Mouse (Mus musculus) layer of hippocampus, adult 18-20 months (tissue): ENCODE measurements around the gene Pilrb1. TPM values are rescaled to one million over a fixed set of nuclear protein-coding genes. Genes with fewer than 3 reads are reported as not detected.

Experiments used
- DNase-seq, 2 experiments: peaks; one replicate each; pipeline ENCODE4 v3.0.0; 2022; ENCODE audit warnings: low spot score in 2 of 2
- total RNA-seq, 2 experiments: library from RNA; stranded (reverse); gene quantifications; 2 replicates each; pipeline ENCODE4 v1.2.3; 2021

Gene Pilrb1
- total RNA-seq, 2 experiments from 2014 or later: not detected

DNA sequence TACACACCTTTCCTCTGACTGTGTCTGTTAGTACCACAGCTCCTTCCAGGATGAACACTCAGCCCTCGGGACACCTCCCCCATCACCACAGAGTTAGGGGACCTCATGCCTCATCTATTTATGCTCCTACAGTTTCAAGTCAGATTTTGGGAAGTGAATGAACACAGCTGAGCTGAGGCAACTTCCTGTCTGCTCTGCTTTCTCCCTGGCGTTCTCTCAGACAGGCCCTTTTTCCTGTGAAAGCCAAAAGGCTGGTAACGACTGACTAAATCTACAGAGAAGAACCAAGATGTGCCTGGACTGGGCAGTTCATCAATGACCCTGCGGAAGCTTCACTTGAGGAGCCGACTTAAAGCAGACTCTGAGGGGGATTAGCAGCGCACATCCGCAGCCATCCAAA, 27.7 kb downstream of the Pilrb1 start:
- DNase-seq: no peak

GRCm38 (mm10) chr5:137828694-137829093, 29.2 kb downstream of the Pilrb1 start:
- no peak for DNase-seq

- DNase-seq: no peak
These were observed 31.5 kb downstream of the Pilrb1 start for GRCm38 (mm10) chr5:137826421-137826820.

- DNase-seq: no peak
These were observed 31.9 kb downstream of the Pilrb1 start for GRCm38 (mm10) chr5:137825971-137826370.

- DNase-seq: no peak
These were observed 32.9 kb downstream of the Pilrb1 start for GRCm38 (mm10) chr5:137825030-137825429.

DNA sequence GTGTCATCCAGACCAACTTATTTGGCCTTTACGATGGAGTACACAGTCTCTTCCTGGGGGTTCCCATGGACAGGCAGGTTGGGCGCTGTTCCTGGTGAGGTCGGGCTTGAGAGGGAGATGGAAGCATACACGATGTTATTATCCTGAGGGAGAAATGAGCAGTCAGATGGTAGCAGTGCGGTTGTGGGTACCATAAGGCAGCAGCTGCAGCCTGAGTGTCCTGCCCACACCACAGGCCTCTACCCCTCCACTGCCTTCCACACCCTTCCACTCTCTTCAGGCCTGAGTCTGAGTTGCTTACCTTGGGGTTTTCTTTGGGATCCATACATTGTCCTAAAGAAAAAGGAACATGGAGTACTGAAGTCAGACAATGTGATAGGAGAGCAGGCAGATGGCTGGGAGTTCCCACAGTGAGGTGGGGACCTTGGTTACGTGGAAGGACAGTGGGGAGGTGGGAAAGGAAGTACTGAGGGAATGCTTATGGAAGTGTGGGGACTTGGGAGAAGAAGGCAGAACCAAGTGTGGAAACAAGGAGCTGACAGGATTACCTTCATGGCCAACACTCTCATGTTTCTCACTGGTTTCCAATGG, 34.4 kb downstream of the Pilrb1 start:
- DNase-seq: no peak

DNA sequence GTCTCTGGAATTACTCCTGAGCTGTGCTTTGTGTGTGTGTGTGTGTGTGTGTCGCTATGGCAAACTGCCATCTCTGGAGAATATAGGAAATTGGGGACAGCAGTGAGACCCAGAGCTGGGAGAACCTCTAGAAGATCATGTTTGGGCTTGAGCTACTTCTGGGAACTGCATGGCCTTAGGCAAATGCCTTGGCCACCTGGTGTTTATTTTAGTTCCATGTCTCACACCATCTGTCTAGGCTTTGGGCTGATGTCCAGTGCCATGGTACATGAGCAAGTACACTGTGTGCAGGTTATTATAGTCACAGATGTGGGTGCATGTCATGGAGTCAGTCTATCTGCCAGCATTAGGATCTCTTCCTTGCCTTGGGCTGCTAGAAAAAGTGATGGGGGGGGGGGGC, 35.3 kb downstream of the Pilrb1 start:
- peak in 1 of 2 experiments; percentile 4 for DNase-seq

DNA sequence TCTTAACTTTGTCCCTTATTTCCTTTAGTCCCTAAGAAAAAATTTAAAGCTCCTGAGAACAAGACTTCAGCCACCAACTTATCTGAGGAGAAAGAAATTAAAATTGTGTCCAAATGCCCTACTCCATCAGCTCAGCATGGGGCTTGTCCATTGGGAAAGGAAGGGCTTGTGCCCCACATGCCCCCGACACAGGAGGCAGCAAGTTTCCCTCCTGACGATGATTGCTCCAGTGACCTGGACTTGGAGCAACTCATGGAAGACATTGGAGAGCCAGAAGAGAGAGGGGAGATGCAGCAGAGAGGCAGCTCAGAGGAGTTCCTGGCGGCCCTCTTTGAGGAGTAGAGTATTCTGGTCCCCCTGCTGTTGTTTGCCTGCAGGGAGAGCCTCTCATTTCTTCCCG, 35.8 kb downstream of the Pilrb1 start:
- DNase-seq: no peak

DNA sequence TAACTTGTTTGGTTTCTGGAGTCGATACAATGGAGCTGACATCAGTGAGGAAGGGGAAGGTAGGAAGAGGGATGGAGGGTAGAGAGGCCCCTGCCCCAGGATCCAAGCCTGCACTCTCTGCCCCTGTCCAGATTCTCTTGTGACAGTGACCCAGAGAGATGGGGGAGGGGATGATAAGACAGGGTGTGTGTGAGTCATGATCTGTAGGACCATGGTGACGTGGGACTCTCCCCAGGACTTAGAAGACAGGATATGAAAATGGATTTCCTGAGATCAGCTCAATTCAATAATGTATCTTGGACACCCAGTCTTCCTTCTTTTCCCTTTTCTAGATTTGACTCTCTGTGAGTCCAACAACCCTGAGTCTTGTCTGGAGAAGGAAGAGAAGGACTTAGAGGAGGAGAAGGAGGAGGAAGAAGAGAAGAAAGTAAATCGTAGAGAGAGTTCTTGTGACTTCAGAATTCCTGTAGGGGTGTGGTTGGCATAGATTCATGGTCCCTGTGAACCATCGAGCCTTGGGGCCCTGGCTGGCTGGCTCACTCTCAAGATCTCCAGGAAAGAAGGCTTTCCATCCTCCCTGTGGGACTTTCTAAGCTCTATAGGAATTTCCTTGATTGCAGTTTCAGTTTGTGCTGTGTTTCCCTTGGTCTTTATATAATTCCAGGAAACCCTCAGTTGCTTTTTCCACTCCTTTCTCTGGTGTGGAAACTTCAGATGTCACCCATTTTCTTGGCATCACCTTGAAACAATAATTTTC, 40.3 kb downstream of the Pilrb1 start:
- DNase-seq: no peak

GRCm38 (mm10) chr5:137808316-137808715, 49.6 kb downstream of the Pilrb1 start:
- no peak for DNase-seq

DNA sequence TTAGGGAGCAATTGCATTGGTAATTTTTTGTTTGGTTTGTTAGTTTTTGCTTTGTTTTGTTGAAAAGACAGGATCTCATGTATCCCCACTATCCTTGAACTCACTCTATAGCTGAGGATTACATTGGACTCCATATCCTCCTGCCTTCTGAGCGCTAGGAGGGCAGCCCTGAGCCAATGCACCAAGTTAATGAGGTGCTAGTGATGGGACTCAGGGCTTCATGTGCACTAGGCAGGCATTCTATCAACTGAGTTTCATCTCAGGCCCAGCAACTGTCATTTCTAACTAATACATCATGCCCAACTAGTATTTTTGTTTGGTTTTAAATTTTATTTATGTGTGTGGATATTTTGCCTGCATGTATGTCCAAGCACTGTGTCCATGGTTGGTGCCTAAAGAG, 51.7 kb downstream of the Pilrb1 start:
- DNase-seq: no peak

Other genes starting within 250 kb of the Pilrb1 start
- 1 to 10 TPM; 6.1 to 7.5 TPM for gene Pcolce, start 244.3 kb downstream of the Pilrb1 start, total RNA-seq
- under 1 TPM; 0.20 to 0.47 TPM for gene Fbxo24, start 229.1 kb downstream of the Pilrb1 start, total RNA-seq
- gene Lrch4, start 229.0 kb downstream of the Pilrb1 start, total RNA-seq: 10 to 100 TPM; 18.9 to 24.2 TPM
- gene Gm20605, start 228.9 kb downstream of the Pilrb1 start, total RNA-seq: 10 to 100 TPM; 13.5 to 21.4 TPM
- gene Sap25, start 216.8 kb downstream of the Pilrb1 start, total RNA-seq: 1 to 10 TPM; 8.2 to 9.5 TPM
- gene Irs3, start 212.4 kb downstream of the Pilrb1 start, total RNA-seq: under 1 TPM; 0.30 to 0.53 TPM
- gene Agfg2, start 173.4 kb downstream of the Pilrb1 start, total RNA-seq: 10 to 100 TPM; 72.6 to 73.5 TPM
- gene Nyap1, start 116.5 kb downstream of the Pilrb1 start, total RNA-seq: 10 to 100 TPM; 72.6 to 74.4 TPM
- gene Tsc22d4, start 112.4 kb downstream of the Pilrb1 start, total RNA-seq: 100 to 1,000 TPM; 164 to 187 TPM
- 10 to 100 TPM; 23.1 to 26.4 TPM for gene Ppp1r35, start 79.3 kb downstream of the Pilrb1 start, total RNA-seq
- gene Mepce, start 70.5 kb downstream of the Pilrb1 start, total RNA-seq: 10 to 100 TPM; 52.1 to 53.6 TPM
- gene Zcwpw1, start 70.3 kb downstream of the Pilrb1 start, total RNA-seq: 1 to 10 TPM; 6.1 TPM
- gene Pilra, start 21.8 kb downstream of the Pilrb1 start, total RNA-seq: 1 to 10 TPM in 1 of 2 experiments, under 1 TPM in 1; 0.56 to 1.3 TPM
- gene Pilrb2, start 13.7 kb upstream of the Pilrb1 start, total RNA-seq: not detected
- gene Cyp3a13, start 63.5 kb upstream of the Pilrb1 start, total RNA-seq: under 1 TPM; 0.15 to 0.25 TPM
- gene Gjc3, start 105.0 kb upstream of the Pilrb1 start, total RNA-seq: 10 to 100 TPM; 21.4 to 22.4 TPM
- gene Azgp1, start 123.4 kb upstream of the Pilrb1 start, total RNA-seq: not detected
- not detected for gene Smok3a, start 163.2 kb upstream of the Pilrb1 start, total RNA-seq
- not detected for gene Smok3b, start 163.3 kb upstream of the Pilrb1 start, total RNA-seq
- not detected for gene Smok3c, start 195.1 kb upstream of the Pilrb1 start, total RNA-seq
- 10 to 100 TPM; 39.6 to 42.2 TPM for gene Zkscan1, start 227.0 kb upstream of the Pilrb1 start, total RNA-seq